Mouse (Mus musculus): ENCODE data around the gene Myom3.

The Myom3 gene

GRCm38 (mm10) chr4:135804169-135804568 lies 44.7 kb downstream of the Myom3 start:
- no peak for DNase-seq (ENCODE audit: low read depth, low spot score)

- DNase-seq (ENCODE audit: low read depth, low spot score): no peak
Measured at GRCm38 (mm10) chr4:135814896-135815295, 55.4 kb downstream of the Myom3 start.

- no peak for DNase-seq (ENCODE audit: low read depth, low spot score)
Measured at GRCm38 (mm10) chr4:135816905-135817622, 57.5 kb downstream of the Myom3 start.

GRCm38 (mm10) chr4:135818366-135818765 lies 58.9 kb downstream of the Myom3 start:
- DNase-seq (ENCODE audit: low read depth, low spot score): no peak

- DNase-seq (ENCODE audit: low read depth, low spot score): no peak
Measured at GRCm38 (mm10) chr4:135819826-135820526, 60.5 kb downstream of the Myom3 start.

GRCm38 (mm10) chr4:135821772-135822171 lies 62.3 kb downstream of the Myom3 start:
- DNase-seq (ENCODE audit: low read depth, low spot score): no peak

- no peak for DNase-seq (ENCODE audit: low read depth, low spot score)
Measured at GRCm38 (mm10) chr4:135823298-135823697, 63.8 kb downstream of the Myom3 start.

- DNase-seq (ENCODE audit: low read depth, low spot score): no peak
Measured at GRCm38 (mm10) chr4:135824254-135824653, 64.7 kb downstream of the Myom3 start.

- DNase-seq (ENCODE audit: low read depth, low spot score): peak; percentile 73
Measured at GRCm38 (mm10) chr4:135828491-135828890, 69.0 kb downstream of the Myom3 start.

- peak; percentile 83 for DNase-seq (ENCODE audit: low read depth, low spot score)
Measured at GRCm38 (mm10) chr4:135832070-135832469, 72.6 kb downstream of the Myom3 start.

- DNase-seq (ENCODE audit: low read depth, low spot score): no peak
Measured at GRCm38 (mm10) chr4:135833301-135834123, 74.0 kb downstream of the Myom3 start.

- DNase-seq (ENCODE audit: low read depth, low spot score): no peak
Measured at GRCm38 (mm10) chr4:135834124-135834717, 74.7 kb downstream of the Myom3 start.

- DNase-seq (ENCODE audit: low read depth, low spot score): peak; percentile 92
Measured at GRCm38 (mm10) chr4:135838925-135839292, 79.4 kb downstream of the Myom3 start.

- peak; percentile 71 for DNase-seq (ENCODE audit: low read depth, low spot score)
Measured at GRCm38 (mm10) chr4:135839293-135840011, 79.9 kb downstream of the Myom3 start.

- DNase-seq (ENCODE audit: low read depth, low spot score): no peak
Measured at GRCm38 (mm10) chr4:135844400-135844799, 84.9 kb downstream of the Myom3 start.

GRCm38 (mm10) chr4:135847581-135847980 lies 88.1 kb downstream of the Myom3 start:
- DNase-seq (ENCODE audit: low read depth, low spot score): no peak

GRCm38 (mm10) chr4:135850411-135851095 lies 91.0 kb downstream of the Myom3 start:
- no peak for DNase-seq (ENCODE audit: low read depth, low spot score)

- DNase-seq (ENCODE audit: low read depth, low spot score): no peak
Measured at GRCm38 (mm10) chr4:135851942-135852341, 92.4 kb downstream of the Myom3 start.

GRCm38 (mm10) chr4:135853987-135854546 lies 94.6 kb downstream of the Myom3 start:
- no peak for DNase-seq (ENCODE audit: low read depth, low spot score)

- DNase-seq (ENCODE audit: low read depth, low spot score): no peak
Measured at GRCm38 (mm10) chr4:135854630-135855029, 95.1 kb downstream of the Myom3 start.
